Mouse (Mus musculus): ENCODE data around the gene Mtrr.

DNA sequence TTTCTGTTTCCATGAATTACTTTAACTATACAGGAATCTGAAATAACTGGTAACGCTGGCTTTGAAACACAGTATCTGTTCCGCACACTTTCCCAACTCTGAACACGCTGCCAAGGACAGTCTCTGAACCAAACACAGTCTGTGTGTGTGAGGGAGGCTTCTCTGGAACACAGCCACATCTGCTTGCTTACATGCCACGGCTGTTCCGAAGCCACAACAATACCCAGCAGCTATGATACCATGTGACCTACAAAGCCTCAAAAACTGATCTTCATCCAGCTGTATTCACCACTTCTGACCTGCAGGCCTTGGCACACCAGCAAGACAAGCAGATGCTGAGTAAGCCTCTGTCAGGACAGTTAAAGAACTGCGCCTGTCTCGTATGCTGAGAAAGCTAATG is 4.0 kb downstream of the Mtrr start:
- TF ChIP-seq ZC3H11A (IDR thresholded peaks at IDR 0.05; ENCODE audit: borderline replicate concordance, low read depth, low read length) (no peak), ZNF384 (IDR thresholded peaks at IDR 0.05; ENCODE audit: low read depth, low read length) (no peak), MAFK (IDR thresholded peaks at IDR 0.05; ENCODE audit: insufficient read depth, low read depth, low read length) (no peak), HCFC1 (IDR thresholded peaks at IDR 0.05; ENCODE audit: borderline replicate concordance, insufficient read depth, low read length) (no peak)

All from ES-E14 (cell line).